Mouse (Mus musculus) liver (tissue): ENCODE results near the gene Pold1.

Experiments
- DNase-seq: peaks from one replicate; pipeline ENCODE4 v3.0.0-alpha.2; 2020; ENCODE audit warnings: mixed read lengths

The Pold1 gene

DNA sequence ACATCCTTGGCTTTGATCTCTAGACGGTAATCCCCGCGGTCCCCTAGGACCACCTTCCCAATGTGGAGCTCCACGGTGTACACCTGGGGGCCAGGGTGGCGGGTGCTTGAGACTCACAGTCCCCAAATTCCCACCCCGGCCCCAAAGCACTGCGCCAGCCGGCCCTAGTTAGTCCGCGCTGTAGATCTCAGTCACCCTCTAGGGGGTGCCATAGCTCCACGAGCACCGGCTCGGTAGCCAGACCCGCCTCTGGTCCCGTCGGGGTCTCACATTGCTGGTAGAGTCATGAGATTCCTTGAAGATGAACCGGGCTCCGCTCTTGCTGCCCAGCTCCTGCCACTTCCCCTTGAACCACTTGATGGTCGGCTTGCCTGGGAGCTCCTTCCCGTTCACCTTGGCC lies 26.9 kb downstream of the Pold1 start:
- DNase-seq: peak; percentile 50

DNA sequence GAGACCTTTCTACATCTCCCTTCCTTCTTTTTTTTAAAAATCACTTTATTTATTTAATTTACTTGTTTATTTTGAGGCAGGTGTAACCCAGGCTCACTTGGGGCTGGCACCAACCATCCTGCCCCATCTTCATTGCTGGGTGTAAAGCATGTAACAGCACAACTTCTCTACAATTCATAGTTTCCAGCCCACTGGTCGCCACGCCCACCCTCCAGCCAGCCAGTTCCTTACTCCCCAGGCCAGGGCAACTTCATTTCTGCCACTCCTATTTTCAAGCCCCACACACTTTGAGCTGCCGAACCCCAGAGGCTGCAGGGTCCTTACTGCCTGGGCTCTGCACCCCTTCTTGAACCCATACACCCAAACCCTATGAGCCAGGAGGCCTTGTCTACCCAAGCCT lies 27.7 kb downstream of the Pold1 start:
- no peak for DNase-seq

- DNase-seq: no peak
Observed at GRCm38 (mm10) chr7:44519240-44519913, 29.3 kb downstream of the Pold1 start.

- no peak for DNase-seq
Observed at GRCm38 (mm10) chr7:44507491-44507890, 41.2 kb downstream of the Pold1 start.

DNA sequence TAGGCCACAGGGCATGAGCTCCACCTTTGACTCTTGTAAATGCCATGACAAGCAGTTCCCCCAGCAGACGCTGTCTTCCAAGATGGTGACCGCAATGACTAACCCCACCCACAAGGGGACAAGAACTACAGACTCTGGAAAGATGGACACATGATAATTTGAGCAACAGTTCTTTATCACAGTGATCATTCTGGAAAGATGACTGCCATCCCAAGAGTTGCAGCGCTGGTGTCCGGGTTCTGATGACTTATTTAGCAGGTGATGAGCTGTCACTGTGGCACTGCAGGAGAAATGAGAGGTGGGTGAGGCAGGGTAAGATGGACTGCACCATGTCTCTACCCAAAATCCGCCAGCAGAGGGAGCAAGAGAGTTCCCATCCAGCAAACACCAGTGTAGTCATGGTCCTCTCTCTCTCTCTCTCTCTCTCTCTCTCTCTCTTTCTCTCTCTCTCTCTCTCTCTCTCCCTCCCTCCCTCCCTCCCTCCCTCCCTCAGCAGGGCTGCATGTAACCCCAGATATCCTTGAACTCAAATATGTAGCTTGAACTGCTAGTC lies 47.0 kb downstream of the Pold1 start:
- peak; percentile 80 for DNase-seq

GRCm38 (mm10) chr7:44500046-44500445 lies 48.6 kb downstream of the Pold1 start:
- DNase-seq: no peak

DNA sequence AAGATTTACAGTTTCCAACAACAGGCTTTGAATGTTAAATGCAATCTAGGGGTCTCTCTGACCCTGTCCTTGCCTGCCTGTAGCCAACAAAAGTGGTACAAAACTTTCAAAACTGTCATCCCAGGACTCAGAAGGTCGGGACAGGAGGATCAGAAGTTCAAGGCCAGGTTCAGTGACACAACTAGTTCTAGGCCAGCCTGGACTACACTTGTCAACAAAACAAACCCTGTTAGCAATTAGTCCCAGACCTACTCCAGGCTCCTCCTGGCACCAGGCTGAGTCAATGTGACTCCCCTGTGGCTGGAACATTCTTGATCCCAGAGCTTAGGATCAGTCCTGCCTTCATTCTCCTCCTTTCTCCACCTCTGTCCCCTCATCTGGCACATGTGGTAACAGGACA lies 49.7 kb downstream of the Pold1 start:
- no peak for DNase-seq

- no peak for DNase-seq
Observed at GRCm38 (mm10) chr7:44497361-44498055, 51.1 kb downstream of the Pold1 start.

DNA sequence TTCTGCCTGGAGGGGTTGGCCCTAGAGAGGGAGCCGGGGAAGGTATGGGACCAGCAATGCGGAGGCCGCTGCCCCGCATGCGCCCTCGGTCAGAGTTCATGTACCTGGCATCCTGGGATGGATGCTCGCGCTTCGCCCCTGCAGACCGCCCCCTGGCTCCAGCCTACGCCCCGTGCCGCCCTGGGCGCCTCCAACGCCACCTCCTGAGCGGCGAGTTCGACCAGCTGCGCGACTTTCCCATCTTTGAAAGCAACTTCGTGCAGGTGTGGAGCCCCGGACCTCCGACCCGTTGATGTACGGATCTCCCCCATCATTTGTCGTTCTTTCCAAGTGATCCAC lies 51.9 kb downstream of the Pold1 start:
- no peak for DNase-seq

DNA sequence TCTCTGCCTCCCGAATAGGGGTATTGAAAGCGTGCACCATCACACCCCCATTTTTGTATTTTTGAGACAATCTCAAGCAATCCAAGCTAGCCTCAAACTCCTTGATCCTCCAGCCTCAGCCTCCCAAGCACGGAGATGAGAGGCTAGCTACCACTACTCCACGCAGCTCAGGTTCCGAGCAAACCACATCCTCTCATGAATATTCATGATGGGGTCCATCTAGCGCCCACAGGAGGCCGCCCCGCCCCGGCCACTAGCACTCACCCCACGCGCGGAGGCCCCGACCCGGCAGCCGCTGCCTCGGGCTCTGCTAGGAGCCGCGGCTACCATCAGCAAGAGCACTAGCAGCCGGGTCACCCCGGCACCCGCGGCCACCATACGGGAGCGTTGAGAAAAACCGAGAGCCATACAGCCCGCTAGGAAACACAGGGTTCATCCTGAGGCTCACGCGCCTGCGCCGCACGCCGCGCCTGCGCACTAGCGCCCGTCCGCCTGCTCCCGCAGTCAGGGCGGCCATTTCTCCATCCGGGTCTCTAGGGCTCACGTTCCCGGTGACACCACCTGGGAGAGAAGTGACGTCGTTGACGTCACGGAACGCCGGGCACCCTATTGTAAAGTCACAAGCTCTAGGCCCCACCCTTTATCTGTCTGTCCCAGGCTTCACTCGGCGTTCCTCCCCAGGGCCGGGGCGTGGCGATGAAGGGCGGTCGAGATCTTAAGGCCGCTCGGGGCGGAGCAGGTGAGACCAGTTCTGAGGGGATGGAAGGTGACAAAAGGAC lies 52.5 kb downstream of the Pold1 start, which contains the start of the genes Emc10 and Fam71e1:
TSS of gene Emc10 (minus strand) at position 538 of the 779 bp plus-strand sequence.
TSS of gene Fam71e1 (plus strand) at position 590 of the 779 bp plus-strand sequence.
- peak; percentile 98 for DNase-seq

- no peak for DNase-seq
Observed at GRCm38 (mm10) chr7:44495086-44495485, 53.6 kb downstream of the Pold1 start.

DNA sequence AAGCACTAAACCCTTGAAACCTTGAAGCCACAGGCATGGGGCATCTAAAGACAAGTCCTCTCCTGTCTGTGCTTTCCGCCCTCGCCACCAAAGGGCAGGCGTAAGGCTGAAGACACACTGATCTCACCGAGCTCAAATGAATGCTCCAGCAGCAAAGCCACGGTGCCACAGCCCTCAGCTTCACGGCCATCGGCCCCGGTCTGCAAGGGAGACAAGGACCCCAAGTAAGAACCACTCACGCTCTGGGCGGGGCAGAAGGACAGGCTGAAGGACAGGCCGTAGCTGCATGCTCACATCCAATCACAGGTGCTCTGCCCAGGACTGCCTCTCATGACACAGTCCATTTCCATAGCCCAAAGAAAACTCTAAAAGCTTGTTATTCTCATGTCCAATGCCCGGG lies 54.0 kb downstream of the Pold1 start:
- DNase-seq: no peak

DNA sequence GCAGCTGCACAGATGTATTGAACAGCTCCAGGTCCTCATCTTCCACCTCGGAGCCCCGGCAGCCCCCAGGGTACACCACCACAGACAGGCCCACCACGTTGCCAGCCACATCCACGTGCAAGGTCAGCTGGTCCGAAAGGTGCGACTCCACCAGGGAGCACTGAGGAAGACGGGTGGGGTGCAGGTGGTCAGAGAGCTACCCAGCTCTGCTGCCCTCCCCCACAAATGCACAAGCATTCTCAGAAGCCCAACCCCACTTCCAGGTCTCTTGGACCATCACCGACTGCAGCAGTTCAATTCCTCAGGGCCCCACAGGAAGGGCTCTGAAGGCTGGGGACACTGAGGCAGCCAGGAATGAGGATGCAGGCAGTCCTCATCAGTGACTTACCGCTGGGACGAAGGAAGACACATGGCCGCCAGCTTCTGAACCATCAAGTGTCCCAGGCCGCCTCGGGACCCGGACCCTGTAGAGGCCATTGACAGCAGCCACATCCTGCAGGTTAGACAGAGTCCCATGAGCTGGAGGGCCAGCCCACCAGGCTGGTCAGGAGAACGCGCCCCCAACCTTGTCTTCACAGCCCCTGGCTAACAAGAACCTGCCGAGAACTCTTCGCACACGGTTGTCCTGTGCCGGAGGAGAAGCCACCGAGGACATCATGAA lies 56.4 kb downstream of the Pold1 start:
- DNase-seq: no peak

GRCm38 (mm10) chr7:44491391-44491790 lies 57.3 kb downstream of the Pold1 start:
- no peak for DNase-seq

GRCm38 (mm10) chr7:44490281-44490680 lies 58.4 kb downstream of the Pold1 start:
- DNase-seq: no peak

- DNase-seq: no peak
Observed at GRCm38 (mm10) chr7:44488545-44488944, 60.1 kb downstream of the Pold1 start.

DNA sequence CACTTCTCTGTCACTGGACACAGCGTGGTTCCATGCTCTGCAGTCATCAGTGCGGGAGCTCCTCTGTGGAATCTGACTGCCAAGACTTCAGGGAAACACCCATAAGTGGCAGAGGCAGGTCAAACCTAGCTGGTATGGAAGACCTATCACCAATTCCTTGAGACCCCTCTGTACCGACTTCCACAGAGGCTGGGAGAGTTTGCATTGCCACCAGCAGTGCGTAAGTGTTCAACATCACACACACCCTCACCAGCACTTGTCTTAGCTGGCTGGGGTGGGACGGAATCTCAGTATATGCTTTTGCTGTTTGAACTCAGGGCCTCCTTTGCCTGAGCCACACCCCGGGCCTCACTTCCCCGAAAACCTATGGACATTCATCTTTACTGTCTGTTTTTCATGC lies 60.7 kb downstream of the Pold1 start:
- no peak for DNase-seq

DNA sequence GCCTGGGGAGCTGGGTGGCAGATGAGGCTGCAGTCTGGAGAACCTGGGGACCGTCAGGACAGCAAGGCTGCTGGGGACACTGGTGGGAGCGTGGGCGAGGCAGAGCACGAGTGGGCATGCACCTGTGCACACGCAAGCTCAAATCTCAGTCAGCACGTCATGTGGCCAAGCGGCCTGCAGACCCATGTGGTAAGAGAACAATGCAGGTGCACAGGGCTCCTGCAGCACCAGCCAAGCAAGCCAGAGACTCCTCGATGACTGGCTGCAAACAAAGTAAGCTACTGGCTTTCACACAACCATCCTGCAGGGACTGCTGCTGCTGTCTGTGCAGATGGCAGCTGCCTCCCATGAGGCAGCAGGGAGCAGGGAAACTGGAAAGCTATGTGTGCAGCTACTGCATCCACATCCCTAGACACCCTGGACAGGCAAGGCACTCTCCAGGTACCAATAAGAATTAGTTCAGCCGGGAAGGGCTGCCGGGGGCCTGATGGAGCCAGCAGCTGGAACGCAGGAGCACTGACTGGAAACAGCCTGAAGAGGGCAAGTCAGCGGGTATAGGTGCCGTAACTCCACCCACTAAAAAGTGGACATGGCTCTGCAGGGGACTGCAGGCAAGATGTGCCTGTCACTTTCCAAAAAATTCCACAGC lies 61.6 kb downstream of the Pold1 start:
- no peak for DNase-seq

DNA sequence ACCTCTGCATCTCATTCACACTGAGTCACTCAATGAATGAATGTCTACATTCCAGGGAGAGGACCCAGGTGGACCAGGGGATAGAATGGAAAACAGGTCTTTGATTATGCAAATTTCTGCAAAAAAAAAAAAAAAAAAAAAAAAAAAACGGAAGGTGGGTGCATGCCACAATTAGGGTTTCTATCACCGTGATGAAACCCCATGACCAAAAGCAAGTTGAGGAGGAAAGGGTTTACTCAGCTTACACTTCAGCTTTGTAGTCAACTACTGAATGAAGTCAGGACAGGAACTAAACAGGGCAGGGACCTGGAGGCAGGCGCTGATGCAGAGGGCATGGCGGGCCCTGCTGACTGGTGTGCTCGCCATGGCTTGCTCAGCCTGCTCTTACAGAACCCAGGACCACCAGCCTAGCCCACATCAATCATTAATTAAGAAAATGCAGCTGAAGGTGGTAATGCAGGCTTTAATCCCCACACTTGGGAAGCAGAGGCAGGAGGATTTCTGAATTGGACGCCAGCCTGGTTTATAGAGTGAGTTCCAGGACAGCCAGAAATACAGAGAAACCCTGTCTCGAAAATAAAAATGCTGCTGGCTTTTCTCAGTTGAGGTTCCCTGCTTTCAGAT lies 63.0 kb downstream of the Pold1 start:
- DNase-seq: no peak

GRCm38 (mm10) chr7:44484841-44485571 lies 63.6 kb downstream of the Pold1 start:
- peak; percentile 87 for DNase-seq

GRCm38 (mm10) chr7:44484109-44484508 lies 64.5 kb downstream of the Pold1 start:
- DNase-seq: no peak
